Mouse (Mus musculus) spleen, adult 18-20 months (tissue): ENCODE results near the gene Wdr53.
"Not testable (repeated sequence)": the region's sequence is repeated elsewhere in the genome, so short reads cannot be mapped to it uniquely, and the experiment has no call there.

ENCODE experiments used
- DNase-seq, 2 experiments: peaks; one replicate each; pipeline ENCODE4 v3.0.0; 2022; ENCODE audit warnings: mixed read lengths in 2 of 2

Wdr53 gene

DNA sequence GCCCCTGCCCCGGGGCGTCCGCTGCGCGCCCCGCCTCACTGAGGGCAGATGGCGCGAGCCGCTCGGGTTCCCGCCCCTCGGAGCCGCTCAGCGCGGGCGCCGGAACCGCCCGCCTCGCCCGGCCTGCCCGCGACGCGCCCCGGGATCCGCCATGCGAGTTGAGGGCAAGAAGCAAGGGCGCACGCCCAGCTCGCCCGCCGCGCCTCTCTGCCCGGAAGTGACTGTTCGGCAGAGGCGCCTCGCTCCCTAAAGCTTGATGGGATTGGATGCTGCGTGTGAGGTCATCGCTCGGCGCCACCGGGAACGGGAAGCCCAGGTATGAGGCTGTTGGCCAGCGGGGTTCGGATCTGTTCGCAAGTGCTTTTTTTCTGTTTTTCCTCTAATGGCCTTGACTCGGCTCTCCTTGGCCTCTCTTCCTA lies at the start of gene Wdr53, which contains the start of gene Fbxo45:
Wdr53 (plus strand) TSS at position 276 of the 419 bp plus-strand sequence.
Fbxo45 (minus strand) TSS at position 207 of the 419 bp plus-strand sequence.
- peak; percentile 93 to 96 for DNase-seq

DNA sequence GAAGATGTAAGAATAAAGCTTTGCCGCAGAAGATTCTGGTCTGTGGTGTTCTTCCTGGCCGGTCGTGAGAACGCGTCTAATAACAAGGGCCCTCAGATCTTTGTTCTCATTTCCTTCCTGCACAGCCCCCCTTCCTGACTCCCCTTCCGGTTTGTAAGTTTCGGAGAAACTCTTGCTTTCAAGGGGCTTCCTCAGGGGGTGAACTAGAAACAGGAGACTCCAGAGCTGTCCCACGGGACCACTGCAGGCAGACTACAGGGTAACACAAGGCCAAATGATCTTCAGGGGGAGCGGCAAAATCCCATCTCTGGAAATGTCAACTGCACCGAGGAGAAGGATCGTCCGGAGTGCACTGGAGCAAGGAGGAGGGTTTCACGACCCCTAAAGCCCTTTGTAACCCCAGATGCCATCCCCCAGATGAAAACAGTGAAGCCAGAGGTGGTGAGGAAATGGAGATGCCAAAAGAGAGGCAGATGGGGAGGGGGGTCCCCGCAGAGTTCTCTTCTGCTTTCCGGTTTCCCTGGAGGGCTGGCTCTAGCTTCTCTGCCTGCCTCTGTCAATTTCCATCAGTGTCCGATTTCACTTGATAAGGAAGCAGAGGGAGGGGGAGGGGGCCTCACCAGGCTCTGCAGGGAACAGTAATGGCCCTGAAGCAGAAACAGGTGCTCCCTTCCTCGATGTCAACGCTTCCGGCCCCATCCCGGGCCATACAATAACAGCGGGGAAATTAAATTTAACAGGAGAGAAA lies 46.6 kb upstream of the Wdr53 start:
- DNase-seq = peak; percentile 35 to 44

GRCm38 (mm10) chr16:32201004-32201325 lies 46.1 kb upstream of the Wdr53 start:
- DNase-seq = no peak

- DNase-seq = peak; percentile 88 to 92
Measured at GRCm38 (mm10) chr16:32202681-32203080, 44.3 kb upstream of the Wdr53 start.

DNA sequence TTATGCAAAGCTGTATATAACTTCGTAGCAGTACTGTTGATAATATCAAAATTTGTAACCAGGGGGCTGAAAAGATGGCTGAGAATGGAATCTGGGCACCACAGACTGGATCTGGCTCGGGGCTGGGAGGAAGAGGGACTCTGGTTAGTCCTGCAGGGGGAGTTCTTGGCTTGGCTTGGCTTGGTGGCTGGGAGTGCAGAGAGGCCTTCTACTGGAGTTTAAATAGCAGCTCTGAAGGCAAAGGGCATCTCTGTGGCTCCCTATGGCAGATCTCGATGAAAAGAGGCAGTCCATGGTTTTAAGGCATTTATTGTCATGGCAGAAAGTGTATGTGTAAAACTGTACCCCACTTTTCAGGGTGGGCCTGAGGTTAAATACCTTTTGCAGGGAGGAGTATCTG lies 42.1 kb upstream of the Wdr53 start:
- no peak for DNase-seq

GRCm38 (mm10) chr16:32214156-32214555 lies 32.9 kb upstream of the Wdr53 start:
- no peak for DNase-seq

GRCm38 (mm10) chr16:32214804-32215576 lies 32.0 kb upstream of the Wdr53 start:
- DNase-seq = no peak

- DNase-seq = no peak
Measured at GRCm38 (mm10) chr16:32221803-32222202, 25.2 kb upstream of the Wdr53 start.

DNA sequence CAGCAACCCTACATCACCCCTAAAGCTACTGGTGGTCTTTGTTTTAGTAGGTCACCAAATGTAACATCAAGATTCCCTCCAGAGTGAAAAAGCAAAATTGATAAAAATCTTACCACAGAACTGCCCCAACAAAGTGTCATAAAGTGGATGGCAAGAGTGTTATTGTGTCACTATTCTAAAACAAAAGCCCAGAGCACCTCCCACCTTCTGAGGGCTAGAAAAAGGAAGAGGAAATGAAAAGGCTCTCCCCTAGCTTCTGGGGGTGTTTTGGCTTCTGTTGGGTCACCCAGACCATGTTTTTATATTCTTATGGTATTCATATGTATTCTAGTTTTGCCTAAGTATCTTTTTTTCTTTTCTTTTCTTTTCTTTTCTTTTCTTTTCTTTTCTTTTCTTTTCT lies 24.6 kb upstream of the Wdr53 start:
- no peak for DNase-seq

DNA sequence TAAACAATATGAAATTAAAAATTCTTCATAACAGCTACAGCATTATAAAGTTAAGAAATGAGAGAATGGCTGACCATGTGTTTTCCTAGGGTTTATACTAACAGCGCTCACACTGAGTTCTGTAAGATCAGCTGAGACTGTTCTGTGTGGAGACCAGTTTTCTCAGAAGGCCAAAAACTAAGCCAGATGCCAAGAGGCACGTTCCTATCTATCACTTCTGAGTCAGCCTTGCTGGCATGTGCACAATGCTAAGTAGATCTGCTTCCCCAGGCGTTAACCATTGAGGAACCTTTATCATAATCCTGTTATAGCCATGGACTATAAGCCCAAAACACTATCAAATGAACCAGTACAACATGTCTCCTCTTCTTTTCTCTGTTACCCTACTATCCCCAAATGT lies 15.0 kb upstream of the Wdr53 start:
- not testable (repeated sequence) for DNase-seq

DNA sequence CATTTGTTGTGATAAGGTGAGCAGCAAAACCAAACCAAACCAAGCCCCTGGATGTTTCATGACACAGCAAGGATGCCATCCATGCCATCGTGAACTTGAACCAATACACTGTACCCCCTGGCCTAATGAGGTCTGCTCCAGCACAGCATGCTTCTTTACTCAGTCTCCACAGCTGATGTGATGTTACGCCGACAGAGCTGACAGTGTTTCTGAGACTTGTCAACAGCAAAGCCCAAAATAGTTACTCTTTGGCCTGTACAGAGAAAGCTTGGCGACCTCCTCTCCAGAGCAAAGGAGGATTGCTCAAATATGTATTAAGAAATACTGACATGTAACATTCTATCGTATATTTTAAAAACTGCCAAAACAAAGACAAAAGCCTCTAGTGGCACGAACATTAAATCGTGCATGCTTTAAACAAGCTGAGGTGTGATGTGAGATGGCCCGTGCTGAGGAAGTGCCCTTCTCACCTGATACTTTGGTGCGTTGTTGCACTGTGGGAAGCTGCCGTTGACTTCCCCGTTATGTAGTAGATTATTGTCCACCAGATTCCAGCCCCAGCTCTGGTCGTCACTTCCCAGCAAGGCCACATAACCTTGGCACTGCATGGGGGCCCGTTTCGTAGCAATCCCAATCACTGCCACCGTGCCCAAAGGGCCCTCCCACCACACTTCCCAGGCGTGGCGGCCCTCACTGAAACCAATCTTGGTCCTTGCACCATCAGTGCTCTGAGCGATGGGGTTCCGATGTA lies 8.9 kb upstream of the Wdr53 start:
- DNase-seq = no peak

GRCm38 (mm10) chr16:32239428-32240312 lies 7.4 kb upstream of the Wdr53 start:
- DNase-seq = no peak

DNA sequence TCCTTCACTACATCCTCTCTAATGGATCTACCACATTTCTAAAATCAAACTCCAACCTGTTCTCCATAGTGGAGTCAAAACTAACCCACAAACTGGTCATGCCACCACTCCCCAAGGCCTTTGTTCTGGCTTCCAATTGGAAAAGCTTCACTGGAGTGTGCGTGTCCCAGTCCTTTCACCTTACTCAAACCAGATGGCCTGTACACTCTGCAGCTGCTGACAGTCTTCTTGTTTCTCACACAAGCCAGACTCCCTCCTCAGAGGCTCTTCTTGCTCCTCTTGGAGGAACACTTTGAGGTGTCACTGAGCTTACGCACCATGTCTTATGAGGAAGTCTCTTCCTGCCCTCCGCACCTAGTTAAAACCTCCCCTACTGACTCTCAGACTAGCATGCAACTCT lies 3.1 kb upstream of the Wdr53 start:
- DNase-seq = no peak

DNA sequence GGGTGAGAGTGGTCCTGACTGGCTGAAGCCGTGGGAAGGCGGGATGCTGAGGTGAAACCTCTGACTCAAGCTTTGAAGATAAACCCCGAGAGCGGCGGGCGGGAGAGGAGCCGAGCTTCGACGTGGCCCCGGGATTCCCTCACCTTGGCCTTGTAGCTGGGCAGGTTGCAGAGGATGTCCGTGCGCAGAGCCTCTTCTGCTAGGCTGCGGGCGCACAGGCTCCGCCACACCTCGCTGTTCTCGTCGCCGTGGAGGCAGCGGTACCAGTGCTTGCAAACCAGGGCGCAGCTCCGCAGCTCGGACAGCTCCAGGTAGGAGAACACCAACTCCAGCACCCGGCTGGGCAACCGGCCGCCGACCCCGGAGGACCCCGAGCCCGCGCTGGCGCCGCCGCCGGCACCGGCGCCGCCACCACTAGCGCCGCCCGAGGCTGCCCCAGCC lies 656 bp upstream of the Wdr53 start:
- peak; percentile 41 to 47 for DNase-seq

DNA sequence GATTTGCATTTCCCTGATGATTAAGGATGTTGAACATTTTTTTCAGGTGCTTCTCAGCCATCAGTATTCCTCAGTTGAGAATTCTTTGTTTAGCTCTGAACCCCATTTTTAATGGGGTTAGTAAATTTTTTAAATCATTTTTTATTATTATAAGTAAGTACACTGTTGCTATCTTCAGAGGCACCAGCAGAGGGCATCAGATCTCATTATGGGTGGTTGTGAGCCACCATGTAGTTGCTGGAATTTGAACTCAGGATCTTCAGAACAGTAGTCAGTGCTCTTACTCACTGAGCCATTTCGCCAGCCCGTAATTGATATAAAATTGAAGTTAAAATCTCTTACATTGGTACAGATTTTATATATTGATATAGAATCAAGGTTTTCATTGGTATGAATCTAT lies 17.2 kb downstream of the Wdr53 start:
- DNase-seq = peak in 1 of 2 experiments; percentile 54

DNA sequence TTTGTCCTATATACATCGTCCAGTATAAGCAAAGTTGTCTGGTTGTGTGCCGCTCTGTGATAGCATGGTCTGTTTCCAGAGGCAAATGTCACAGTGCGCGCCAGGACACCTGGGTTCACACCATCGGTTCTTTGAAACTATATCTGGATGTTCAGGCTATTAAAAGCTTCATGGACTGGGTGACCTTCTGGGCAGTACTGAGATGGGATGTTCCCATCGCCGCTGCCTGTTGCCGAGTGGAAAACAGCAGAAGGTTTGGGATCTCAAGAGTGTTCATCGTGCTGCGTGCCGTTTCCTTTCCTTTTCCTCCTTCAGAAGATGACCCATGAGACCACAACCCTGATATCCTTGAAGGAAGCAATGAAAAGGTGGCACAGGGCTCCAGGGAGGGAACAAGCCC lies 24.3 kb downstream of the Wdr53 start, which contains the start of gene Smco1:
Smco1 (plus strand) TSS at position 178 of the 400 bp plus-strand sequence.
- DNase-seq = no peak

DNA sequence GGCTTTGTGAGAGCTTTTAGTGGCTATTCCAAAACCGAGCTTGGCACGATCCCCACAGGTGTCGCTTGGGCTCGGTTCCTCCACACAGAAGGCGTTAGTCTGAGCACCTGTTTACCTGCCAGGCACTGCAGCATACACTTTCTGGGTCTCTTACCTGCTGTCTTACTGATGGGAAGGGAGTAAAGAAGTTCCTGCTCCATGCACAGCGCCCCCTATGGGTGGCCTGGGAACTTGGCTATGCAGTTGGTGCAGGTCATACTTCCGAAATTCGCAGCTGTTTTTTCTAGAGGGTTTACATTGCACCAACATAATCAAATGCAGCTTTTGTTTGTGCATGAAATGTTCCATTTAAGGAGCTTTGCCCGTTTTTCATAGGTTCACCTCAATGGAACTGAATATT lies 26.3 kb downstream of the Wdr53 start:
- no peak for DNase-seq

DNA sequence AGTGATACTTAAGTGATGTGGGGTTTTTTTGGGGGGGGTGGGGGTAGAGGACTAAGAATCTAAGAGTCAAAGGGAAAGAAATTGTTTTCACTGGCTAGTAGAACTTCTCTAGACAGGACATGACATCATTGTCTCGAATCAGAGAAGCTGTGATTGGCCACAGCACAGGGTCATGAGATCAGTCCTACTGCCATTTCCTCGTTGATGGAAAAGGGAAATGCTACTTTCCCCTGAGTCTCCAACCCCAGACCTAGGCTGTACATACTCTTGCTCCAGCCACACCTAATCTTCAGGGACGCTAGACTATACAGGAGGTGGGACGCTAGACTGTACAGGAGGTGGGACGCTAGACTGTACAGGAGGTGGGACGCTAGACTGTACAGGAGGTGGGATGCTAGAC lies 28.0 kb downstream of the Wdr53 start:
- DNase-seq = no peak

GRCm38 (mm10) chr16:32275830-32276229 lies 28.8 kb downstream of the Wdr53 start:
- DNase-seq = no peak

DNA sequence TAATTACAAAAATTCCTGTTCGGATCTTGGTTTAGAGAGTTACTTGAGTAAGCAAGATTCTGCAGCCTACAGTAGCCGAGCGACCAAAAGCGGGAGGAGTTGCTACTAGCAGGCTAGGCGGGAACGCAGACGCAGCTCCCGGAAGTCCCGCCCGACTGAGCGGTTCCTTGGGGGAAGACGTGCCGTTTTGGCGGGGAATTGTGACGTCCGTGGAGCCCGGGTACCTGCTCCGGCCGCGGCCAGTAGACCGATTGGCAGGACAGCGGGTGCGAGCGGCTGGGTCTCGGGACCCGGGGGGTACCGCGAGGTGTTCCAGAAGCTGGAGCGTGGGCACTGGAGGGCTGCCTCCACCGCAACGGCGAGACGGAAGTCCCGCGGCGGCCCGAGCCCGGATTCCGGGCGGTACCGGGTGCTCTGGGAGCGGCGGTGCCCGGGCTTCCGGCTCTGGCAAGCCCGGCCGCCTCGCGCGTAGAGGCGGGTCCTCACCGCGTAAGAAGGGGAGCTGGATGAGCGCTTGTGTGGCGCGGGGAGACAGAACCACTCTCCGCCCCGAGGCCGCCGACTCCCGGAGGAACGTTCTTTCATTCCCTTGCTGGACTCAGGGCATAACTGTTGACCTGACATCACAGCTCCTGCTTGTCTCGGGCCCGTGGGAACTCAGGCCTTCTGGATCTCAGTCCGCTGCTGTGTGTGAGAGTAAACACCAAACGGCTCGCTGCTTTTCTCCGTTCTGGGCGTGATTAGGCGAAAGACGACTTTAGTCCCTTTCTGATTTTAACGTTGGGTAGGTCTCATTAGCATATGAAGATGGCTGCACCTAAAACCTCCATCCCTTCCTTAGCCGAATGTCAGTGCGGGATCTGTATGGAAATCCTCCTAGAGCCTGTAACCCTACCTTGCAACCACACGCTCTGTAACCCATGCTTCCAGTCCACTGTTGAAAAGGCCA lies 30.6 kb downstream of the Wdr53 start, which contains the start of gene Rnf168:
Rnf168 (plus strand) TSS at position 152 of the 949 bp plus-strand sequence.
- DNase-seq = peak; percentile 71 to 79

GRCm38 (mm10) chr16:32278396-32278795 lies 31.4 kb downstream of the Wdr53 start:
- DNase-seq = no peak
